Mouse (Mus musculus): Measurements from ENCODE around the gene 1500015O10Rik.

1500015O10Rik gene

DNA sequence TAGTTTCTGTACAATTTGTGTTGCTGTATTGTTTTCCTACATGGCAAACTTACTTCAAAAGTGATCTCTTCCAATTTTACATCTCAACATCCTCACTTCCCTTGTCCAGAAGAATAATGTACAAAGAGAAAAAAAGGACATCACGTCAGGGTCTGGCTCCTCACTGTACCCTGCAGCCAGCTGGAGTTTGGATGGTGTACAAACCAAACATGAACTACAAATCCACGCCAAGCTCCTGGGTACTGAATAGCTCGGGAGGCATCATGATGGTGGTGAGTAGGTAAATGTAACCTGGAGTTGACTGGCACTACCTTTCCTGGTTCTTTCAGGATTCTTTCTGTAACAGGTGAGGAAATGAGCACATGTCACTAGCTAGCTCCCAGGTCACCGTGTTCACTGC is 43.7 kb downstream of the 1500015O10Rik start:
- DNase-seq (ENCODE audit: low spot score in 2 of 2) = no peak

DNA sequence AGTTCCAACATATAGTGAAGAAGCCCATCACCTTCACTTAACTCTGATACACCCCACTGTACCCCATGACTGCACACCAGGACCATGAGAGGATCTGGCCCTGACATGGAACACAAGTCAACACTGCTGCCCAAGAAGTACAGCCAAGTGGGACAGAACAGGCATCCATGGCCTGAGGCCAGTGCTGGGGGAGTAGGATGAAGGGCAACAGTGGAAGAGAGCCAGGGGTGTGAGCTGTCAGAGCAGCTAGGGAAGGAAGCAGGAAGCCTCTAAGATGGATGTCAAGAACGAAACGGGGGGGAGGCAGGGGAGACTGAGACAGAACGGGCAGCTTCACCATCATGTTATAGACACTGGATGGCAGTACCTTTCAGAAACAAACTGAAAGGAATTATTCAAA is 45.7 kb downstream of the 1500015O10Rik start:
- DNase-seq (ENCODE audit: low spot score in 2 of 2) = no peak

DNA sequence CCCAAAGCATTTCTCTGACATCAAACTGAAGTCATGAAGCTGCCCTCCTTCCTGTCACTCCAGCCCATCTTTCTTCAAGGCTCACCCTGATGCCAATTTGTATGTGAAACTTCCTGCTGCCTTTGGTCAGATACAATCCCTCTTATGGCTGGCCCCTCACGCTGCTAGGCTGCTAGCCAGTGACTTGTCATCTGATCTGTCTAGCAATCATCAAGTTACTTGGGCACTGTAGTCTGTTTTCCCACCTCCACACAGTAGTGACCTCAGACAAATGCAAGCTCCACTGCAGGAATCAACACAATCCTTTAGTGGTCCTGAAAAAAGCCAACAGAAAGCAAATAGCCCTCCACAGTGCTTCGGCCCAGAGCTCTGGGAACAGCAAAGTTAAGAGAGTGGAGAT is 50.8 kb downstream of the 1500015O10Rik start:
- no peak for DNase-seq (ENCODE audit: low spot score in 2 of 2)

DNA sequence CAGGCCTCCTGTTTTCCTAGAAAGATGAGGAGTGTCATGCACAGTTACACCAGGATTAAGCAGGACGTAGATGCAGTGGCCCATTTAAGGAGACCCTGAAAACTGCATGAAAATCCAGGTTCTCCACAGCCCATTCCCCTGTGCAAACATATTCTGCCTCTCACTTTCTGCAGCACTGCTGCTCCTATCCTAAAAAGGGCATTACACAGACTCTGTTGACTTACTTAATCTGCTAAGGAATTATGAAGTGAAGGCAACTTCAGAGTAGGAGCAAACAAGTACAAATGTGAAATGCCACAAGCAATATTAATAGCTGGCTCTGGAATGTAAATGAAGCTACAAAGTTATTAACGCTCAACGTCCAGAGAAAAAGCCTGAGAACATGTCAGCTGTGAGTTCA is 51.3 kb downstream of the 1500015O10Rik start:
- DNase-seq (ENCODE audit: low spot score in 2 of 2) = no peak

DNA sequence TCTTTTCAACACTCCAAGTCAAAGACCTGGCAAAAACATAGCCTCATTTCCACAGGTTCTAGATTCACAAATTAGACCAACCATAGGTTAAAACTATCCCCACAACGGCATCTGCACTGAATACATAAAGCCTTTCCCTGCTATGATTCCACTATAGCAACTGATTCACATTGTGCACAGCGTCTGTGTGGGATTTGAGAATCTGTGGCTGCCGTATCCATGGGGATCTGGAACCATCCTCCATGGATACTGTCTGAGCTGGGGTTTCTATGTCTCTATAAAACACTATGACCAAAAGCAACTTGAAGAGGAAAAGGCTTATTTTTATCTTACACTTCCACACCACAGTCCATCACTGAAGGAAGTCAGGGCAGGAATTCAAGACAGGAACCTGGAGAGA is 52.3 kb downstream of the 1500015O10Rik start:
- no peak for DNase-seq (ENCODE audit: low spot score in 2 of 2)

DNA sequence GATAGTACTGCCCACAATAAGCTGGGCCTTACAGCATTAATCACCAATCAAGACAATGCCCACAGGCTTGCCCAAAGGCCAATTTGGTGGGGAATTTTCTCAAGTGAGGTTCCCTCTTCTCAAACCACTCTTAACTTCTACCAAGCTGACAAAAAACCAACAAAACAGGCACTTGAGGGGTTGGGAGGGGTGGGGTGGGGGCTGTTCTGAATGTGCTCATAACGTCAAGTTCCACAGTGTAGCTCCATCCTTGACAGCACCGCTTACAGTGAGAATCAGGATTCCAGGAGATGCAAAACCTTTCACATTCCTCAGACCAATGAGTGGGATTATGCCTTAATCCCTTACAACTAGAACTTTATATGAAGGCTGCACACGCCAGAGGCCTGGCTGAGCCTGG is 52.8 kb downstream of the 1500015O10Rik start:
- no peak for DNase-seq (ENCODE audit: low spot score in 2 of 2)

DNA sequence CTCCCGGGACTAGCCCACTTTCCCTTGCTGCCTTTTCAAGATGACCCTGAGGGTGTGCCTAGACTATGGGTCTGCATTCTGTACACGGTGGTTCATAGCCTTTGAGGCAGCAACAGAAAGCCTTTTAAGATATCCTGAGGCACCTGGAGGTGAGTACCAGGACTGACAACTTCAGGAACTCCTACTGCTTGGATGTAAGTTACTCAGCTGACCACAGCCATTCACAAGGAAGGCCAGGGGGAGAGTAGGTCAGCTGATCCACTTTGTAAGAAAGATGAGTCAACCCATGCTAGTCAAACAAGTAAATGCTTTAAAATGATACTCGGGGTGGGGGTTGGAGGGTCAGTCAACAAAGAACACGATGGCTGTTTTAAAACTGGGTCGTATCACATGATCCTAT is 54.9 kb downstream of the 1500015O10Rik start:
- DNase-seq (ENCODE audit: low spot score in 2 of 2) = no peak

DNA sequence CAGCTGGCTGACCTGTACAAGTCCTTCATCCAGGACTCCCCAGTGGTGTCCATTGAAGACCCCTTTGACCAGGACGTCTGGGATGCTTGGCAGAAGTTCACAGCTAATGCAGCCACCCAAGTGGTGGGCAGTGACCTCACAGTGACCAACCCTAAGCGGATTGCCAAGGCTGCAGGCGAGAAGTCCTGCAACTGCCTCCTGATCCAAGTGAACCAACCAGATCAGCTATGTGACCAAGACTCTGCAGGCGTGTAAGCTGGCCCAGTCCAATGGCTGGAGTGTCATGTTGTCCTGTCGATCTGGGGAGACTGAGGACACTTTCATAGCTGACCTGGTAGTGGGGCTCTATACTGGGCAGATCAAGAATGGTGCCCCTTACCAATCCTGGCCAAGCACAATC is 56.3 kb downstream of the 1500015O10Rik start:
- DNase-seq (ENCODE audit: low spot score in 2 of 2) = no peak

DNA sequence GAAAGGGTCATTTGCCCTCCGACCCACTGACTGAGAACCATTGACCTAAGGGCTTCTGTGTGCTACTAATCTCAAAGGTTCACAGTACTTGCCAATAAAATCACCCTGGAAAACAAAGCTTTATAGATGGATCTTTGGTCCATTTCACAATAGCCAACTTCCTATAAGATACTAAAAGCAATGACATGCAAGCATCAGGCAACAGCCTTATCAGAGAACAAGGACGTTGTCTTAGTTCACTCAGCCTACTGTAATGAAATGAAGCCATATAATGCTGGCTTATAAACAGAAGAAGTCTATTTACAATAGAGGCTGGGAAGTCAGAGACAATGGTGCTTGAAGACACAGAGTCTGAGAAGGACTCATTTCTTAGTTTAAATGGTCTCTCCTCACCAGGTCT is 59.4 kb downstream of the 1500015O10Rik start:
- DNase-seq (ENCODE audit: low spot score in 2 of 2) = no peak

Measured in cerebellum, postnatal 4 days (tissue).